Mouse (Mus musculus): ENCODE results near the gene Nrxn2.

Nrxn2 gene

DNA sequence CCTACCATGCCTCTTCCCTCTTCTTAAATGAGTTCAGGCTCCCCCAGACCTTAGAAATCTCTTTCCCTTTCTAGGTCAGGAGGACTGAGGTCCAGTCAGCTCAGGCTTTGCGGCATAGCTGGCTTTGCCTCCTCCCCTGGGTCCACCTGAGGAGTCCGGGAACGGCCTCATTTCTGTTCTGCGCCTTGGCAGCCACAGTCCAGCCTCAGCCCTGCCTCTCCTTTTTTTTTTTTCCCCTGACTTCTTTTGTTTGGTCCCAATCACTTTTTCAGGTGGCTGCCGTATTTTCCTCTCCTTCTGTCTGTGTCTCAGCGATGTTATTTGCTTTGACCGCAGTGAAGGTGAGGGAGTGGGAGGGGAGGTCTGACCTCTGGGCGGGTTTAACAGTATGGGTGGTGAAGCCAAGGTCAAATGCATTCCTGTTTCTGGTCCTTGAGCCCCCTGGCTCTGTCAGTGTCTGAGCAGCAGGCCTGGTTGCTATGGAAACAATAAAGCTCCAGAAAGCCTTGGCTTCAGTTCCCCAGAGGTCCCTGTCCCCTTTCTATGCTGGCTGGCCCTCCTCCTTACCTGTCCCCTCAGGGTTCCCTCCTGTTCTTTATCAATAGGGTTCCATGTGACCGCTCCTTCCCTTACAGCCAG, 34.3 kb downstream of the Nrxn2 start:
- no peak for DNase-seq

DNA sequence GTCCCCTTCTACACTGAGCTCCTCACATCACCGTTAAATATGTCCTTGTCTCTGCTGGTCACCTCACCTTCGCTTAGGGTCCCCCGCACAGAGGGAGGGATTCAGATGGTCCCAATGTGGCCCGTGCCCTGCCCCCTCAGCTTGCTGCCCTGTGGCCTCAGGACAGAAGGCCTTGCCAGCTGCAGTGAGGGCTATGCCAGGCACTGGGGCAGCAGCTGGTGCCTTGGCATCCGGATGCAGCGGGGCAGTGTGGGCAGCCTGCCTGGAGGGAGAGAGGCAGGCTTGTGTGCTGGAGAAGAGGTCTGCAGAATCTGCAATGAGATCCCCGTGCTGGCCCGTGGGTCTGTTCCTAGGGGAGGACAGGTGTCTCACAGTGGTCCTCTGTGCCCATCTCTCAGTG, 34.8 kb downstream of the Nrxn2 start:
- DNase-seq = no peak

DNA sequence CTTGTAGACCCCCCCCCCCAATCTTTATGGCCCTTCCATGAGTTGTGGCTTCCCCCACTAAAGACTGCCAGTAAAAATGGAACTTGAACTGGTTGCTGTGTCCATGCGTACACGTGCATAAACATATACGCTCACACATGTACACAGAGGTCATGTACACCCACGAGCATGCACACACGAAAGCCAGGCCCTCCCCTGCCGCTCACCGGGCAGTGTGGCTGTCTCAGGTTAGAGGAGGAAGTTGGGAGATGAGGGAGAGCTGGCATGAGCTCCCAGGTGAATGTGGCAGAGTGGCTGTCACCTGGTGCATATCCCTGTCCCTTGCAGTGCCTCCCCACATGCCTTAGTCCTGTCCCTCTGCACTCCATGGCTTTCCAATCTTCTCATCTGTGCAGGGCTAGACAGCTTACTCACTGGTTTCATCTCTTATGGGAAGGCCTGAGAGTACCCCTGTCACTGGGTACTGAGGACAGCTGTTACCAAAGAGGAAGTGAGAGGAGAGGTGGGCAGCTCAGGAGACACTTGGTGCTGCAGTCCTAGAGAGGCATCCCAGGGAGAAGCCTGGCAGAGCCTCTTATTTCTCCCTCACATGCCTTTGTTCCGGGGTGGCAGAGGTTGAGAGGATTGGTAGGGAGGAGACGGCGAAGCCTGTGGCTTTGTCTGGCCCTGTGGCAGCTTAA, 35.6 kb downstream of the Nrxn2 start:
- DNase-seq = no peak

DNA sequence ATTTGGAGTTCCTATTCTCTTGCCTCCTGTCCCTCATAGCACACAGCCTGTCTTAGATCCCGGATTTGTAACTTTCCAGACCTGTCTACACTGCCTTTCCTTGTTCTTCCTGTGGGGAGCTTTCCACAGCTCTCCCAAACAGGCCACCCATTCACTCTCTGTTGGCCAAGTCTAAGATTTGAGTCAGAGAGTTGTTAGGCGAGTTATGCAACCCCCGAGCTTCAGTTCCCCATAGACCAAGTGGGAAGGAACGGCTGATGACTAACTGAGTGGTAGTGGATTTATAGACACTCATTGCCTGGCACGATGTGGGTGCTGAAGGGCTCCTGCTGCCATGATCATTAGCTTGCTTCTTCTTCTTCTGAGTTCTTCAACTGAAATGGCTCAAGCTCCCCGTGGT, 41.0 kb downstream of the Nrxn2 start:
- no peak for DNase-seq

DNA sequence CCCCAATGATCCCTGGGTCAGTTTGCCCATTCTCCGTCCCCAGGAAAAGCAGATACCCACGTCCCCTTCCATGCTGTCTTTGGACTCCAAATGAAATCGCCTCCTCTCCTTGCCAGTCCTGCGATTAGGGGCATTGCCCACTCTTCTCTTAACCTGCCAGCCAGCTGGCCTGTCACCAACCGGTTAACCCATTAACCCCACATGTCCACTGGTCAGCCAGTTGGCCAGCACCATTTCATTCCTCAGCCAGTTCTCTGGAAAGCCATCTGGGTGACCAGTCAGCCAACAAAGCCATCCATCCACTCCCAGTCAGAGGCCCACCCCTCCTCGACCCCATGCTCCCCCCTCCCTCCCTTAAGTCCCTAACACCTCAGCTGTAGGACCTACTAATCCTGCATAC, 44.3 kb downstream of the Nrxn2 start:
- DNase-seq = no peak

DNA sequence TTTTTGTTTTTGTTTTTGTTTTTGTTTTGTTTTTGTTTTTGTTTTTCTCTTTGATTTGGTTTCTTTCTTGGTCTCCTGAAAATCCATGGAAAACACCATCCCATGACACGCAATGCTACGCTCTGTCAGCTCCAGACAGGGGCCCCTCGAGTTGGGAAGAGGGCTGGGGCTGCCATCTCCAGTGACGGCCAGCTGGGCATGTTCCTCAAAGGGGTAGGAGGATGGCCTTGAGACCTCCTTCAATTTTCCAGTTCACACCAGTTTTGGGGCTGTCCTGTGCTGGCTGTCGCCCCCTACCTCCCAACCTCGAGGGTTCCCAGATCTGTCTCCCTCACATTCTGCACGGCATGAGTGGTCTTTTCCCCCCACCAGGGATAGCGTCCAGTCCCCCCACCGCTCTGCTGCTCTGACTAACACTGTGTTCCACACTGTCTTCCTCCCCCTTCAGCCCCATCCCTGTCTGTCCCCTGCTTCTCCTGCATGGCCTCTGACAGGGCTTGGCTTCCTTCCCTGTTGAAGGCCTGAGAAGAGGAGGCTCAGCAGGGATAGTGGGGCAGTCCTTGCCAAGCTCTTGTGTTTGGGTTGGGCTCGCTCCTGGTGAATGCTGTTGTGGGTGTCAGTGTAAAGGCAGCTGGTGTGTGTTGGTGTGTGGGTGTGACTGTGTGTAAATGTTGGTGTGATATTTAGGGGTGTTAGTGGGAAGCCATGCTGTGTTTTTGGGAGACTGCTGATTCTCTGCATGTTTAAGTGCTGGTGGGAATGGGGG, 46.0 kb downstream of the Nrxn2 start:
- no peak for DNase-seq

DNA sequence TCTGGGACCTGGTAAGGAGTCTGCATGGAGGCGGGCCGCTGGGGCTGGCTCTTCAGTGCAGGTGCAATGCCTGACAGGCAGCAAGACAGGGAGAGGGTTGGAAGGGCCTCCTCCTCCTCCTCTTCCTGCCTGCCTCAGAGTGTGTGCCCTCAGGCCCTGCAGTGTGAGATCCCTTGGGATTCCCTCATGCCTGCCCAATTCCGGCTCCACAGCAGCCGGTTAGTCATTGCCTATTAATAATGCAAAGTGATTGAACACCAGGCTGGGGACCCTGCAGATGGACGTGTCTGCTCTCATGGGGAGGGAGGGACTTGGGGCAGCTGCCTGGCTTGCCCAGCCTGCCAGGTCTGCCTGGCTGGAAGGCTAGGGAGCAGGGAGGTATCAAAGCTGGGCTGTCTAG, 46.6 kb downstream of the Nrxn2 start:
- no peak for DNase-seq

DNA sequence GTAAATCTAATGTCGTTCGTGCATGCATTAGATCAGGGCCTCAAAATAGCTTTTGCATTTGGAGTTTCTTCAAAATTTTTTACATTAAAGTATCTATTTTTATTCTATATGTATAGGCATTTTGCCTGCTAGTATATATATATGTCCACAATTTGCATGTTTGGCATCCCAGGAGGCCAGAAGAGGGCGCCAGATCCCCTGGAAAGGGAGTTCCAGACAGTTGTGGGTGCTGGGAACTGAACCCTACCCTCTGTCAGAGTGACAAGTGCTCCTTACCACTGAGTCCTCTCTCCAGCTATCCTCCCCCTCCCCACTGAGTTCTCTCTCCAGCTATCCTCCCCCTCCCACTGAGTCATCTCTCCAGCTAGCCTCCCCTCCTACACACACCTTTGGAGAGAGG, 48.4 kb downstream of the Nrxn2 start:
- DNase-seq = no peak

DNA sequence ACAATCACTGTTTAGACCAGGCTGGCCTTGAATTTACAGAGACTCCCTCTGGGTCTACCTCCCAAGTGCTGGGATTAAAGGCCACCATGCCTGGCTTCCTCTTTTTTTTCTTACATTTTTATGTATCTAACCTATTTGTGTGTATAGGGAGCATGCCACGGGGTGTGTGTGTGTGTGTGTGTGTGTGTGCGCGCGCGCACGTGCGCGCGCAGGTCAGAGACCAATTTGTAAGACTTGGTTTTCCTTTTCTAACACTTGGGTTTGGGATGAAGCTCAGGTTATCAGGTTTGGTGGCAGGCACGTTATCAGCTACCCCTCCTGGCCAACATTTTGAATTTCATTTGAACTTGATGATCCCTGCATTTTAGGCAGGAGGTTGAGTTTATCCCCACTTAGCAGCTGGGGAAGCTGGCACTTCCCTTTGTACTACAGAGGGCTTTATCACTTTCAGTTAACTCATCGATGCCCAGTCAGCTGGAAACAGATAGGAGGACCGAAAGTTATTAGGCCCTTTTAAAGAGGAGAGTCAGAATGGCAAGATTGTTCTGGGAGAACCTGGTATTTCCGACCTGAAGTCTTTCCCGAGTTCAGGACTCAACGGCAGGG, 48.9 kb downstream of the Nrxn2 start:
- no peak for DNase-seq

DNA sequence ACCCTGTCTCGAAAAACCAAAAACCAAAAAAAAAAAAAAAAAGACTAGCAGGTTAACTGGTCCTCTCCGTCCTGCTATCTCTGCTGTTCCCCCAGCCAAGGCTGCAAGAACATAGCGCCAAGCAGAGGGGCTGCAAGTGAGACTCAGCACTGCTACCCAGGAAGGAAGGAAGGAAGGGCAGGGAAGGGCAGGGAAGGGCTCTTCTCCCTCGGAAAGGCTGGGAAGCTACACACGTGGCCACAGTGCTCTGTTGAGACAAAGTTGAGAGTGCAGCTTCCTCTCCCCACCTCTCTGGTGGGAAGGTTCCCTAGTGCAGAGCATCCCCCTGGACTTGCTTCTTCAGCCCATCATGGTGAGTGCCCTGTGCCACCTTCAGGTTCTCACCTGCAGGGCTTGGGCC, 53.1 kb downstream of the Nrxn2 start:
- DNase-seq = no peak

DNA sequence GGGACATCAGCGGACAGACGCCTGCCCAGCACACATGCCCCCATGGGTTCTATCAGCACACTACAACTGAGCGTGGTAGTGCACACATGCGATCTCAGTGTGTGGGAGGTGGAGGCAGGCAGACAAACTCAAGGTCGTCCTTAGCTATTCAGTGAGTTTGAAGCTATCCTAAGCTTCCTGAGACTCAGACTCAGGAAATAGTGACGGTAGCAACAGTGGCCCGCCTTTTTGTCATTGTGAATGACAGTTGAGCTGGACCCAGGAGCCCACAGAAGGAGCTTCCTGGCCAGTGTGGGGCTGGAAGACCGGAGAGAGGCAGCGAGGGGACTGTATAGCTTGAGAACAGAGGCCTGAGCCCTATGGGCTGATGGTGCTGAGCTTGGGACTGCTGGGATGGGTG, 54.3 kb downstream of the Nrxn2 start:
- DNase-seq = no peak

DNA sequence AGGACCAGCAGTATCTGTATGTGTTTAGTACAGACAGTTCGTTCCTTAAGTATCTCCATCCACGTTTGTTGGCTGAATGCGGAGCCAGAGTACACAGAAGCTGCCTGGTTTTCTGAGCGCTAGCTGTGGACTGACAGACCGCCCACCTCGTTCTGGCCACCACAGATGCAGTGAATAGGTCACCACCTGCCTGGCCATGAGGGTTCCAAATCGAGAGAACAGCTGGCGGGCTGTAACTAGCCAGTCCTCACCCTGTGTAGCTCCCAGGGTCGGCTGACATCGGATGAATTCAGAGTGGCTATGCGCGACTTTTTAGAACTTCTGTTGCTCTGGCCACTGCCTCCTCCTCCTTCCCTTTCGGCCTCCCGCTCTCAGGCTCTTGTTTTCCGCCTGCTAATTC, 56.2 kb downstream of the Nrxn2 start:
- DNase-seq = no peak

DNA sequence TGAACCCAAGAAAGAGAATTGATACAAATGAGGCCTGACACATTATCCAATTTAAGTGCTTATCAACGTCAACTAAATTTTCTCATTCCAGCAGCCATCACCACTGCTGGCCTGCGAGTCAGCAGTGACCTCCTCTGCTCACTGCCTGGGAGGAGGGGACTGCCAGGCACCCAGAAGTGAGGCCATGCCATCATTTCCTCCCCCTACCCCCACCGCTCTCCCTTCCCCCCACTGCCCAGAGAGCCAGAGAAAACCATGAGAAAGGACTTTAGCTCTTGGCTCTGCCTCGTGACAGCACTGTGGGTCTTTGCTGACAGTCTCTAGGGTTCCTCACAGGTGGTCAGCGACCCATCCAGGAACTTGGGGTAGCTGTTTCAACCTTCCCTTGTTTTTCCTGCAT, 56.6 kb downstream of the Nrxn2 start:
- no peak for DNase-seq

DNA sequence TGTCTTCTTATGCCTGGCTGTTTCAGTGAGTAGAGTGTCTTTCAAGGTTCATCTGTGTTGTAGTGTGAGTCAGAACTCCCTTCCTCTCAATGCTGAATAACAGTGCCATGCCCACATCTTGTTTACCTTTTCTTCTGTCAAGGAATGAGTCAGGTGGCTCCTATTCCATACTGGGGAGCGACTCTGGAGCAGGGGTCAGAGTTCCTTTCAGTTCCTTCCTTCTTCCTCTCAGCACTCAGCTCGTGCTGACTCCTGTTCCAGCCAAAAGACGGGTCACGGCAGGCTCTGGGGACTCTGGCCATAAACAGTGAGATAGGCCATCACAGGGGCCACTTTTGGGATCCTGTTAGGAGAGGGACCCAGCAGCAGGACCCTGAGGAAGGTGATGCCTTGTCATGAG, 58.5 kb downstream of the Nrxn2 start:
- DNase-seq = no peak

DNA sequence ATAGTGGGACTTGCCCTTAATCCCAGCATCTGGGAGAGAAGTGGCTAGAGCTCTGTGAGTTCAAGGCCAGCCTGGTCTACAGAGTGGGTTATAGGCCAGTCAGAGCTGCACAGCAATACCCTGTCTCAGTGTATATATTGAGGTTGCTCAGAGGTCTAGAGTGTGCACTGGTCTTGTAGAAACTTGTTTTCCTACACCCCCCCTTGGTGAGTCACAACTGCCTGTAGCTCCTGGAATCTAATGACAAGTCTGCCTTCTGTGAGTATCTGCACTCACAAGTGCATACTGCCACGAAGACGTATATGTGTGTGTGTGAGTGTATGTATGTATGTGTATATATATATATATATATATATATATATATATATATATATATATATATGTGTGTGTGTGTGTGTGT, 60.0 kb downstream of the Nrxn2 start:
- no peak for DNase-seq

DNA sequence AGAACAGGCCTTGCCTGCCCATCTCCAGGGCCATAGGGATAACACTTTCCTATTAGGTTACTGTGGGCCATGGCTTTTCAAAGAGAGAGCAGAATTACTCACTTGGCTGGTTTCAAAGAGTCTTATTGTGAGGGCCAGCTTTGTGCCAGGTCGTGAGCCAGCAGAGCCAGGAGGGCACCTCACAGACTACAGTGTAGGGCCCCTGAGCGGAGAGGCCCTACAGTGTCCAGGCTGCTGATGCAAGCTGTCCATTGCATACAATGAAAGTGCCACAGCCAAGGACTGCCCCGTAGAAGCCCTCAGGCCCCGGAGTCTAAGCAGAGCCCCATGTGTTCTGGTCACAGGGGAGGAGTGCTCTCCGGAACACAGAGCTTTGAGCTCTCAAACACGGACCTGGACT, 64.4 kb downstream of the Nrxn2 start:
- no peak for DNase-seq

DNA sequence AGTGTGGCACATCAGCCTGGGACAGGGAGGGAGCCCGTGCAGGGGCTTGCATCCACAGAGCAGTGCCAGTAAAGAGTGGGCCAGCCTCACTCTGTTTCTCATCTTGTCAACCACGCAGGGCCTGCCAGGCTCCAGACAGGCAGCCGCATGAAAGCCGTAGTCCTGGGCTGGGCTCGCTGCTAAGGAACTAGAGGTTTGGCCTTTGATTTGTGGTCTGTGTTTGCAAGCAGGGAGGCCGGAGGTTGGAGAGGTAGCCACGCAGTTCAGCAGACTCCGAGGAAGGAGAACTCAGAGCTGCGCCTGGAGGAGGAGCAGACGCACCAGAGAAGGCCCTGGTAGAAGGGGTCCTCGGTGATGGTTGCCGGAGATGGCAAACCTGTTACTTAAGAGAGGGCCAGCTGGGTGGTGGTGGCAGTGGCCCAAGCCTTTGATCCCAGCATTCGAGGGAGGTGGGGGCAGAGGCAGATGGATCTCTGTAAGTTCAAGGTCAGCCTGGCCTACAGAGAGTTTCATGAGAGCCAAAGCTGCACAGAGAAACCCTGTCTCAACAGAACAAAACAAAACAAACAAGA, 66.6 kb downstream of the Nrxn2 start:
- DNase-seq = no peak

DNA sequence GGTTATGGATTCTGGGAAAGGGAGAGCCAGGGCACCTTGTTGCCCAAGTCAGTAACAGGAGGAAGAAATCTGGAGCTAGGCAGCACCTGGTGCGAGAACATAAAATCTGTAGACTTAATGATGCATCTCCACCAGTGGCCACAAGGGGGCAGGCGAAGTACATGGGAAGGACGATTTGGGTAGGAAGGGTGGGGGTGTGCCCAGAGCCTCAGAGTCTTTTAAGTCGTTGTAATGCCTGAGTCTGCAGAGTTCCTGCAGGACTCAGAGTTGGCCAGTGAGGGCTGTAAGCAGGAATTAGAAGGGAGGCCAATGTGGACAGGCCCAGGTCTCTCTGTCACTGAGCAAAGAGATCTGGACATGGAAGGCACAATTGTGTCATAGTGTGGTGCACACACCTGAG, 70.5 kb downstream of the Nrxn2 start:
- peak; percentile 51 to 54 for DNase-seq

DNA sequence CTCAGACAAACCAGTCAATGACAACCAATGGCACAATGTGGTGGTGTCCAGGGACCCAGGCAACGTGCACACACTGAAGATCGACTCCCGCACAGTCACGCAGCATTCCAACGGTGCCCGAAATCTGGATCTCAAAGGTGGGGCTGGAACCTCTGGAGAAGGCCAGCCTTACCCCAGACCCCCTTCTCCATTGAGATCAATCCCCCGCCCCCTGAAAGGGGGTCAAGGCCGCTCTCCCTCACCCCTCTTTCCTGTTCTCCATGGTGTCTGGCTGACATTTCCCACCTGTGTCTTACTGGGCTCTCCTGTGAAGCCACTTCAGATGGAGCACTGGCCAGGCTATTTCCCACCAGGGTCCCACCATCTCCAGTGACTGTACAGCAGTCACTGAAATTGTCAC, 73.0 kb downstream of the Nrxn2 start:
- DNase-seq = no peak

DNA sequence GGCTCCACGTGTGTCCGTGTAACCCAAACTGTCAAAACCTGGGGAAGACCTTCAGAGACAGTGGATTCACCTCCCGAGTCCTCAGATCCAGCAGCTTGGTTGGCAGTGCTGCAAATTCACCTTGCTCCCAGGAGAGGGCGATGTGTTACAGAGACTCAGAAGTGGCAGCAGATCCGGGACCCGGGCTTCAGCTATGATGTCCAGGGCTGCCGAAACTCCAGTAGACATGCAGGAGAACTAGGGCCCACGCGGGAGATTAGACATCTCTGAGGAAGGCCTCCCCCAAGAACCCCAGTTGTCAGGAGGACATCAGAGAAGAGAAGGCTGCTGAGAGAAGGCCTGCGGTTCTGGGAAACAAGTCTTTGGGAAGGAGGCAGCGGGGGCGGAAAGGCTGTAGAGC, 73.6 kb downstream of the Nrxn2 start:
- DNase-seq = no peak

DNA sequence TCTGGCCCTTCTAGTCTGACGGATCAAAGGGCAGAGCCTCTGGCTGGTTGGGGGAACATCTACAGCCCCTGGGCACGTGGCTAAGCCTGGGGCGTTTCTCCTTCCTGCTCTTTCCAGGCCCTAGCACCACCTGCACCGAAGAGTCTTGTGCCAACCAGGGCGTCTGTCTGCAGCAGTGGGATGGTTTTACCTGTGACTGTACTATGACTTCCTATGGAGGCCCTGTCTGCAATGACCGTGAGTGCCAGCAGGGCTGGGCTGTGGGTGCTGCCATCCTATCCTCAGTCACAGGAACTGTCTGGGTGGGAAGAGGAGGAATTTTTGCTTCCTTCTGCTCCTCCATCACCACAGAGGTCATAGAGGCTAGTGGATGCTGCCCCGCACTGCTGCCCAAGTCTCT, 74.7 kb downstream of the Nrxn2 start:
- DNase-seq = no peak

DNA sequence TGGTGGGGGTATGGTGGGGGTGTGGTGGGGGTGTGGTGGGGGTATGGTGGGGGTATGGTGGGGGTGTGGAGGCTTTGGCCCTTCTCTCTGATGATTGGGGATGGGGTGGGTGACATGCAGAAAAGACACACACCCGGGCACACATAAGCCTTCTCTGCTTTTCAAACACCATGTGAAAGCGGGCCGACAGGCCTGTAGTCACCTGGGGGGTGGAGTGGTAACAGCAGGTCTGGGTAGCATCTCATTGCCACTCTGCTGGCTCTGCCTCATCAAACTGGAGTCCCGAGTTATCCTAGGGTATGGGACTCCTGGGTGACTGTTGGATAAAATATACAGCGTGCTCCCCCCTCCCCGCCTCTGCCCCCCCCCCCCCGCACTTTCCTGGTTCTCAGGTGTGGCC, 75.5 kb downstream of the Nrxn2 start:
- DNase-seq = no peak

DNA sequence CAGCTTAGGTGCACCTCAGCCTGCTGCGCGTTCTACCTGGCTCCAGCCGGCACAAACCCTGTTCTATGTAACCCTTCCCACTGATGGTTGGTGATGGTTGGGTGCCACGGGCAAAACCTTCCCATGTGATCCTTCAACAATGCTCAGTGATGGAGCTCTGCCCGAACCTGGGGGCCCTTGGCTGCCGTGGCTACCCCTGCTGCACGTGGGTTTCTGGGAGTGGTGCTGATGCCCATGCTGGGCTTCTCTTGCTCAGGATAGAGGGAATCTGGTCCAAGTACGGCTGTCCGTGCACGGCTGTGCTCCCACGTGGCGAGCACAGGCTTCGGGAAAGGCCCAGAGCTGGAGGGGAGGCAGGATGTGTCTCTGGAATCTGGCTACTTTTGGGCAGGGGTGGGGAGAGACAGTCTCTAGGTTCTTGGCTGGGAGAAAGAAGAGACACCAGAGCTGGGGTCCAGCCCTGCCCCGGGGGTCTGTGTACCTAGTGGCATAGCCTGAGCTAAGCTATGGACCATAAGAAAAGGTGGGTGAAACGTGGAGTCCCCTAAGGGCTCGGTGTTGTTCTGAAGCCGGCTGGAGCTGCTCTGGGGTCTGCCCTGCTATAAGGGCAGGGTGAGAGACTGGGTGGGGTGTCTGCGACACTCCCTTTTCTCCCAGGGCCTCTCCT, 76.1 kb downstream of the Nrxn2 start:
- DNase-seq = no peak
